In genomic region chr13:119409330-119409707, GRCm38 (mm10) we compare ENCODE assay signal across 8 mouse cellular contexts. TPM values are rescaled to one million over a fixed set of nuclear protein-coding genes. Genes with fewer than 3 reads are reported as not detected.
A peak's percentile ranks its signal among the peaks of the same experiment; 100 is the strongest.
DNase-seq lines count a peak whose midpoint lies in the region; ATAC-seq and TF ChIP-seq lines count a peak whose summit lies in the region.

No protein-coding gene starts in this region.

- no peak for TF ChIP-seq POLR2A in limb, embryonic 14.5 days (IDR thresholded peaks at IDR 0.05; ENCODE audit: borderline replicate concordance, extremely low read depth, insufficient read depth, insufficient read length)

- H3K4me1 ChIP-seq in forebrain, embryonic 15.5 days = peaks cover 27% of the 10 kb centered on the region
- H3K4me1 ChIP-seq in limb, embryonic 14.5 days (ENCODE audit: control insufficient read depth, insufficient read depth, low read length) = peaks cover 10% of the 10 kb centered on the region
- peaks cover 18% of the 10 kb centered on the region for H3K4me1 ChIP-seq in midbrain, embryonic 12.5 days

- H3K4me2 ChIP-seq in forebrain, embryonic 15.5 days (replicated peaks) = peak overlapping the region; percentile 66
- H3K4me2 ChIP-seq in limb, embryonic 14.5 days (replicated peaks; ENCODE audit: low read depth, low read length, severe bottlenecking) = peak overlapping the region; percentile 60
- peak overlapping the region; percentile 64 for H3K4me2 ChIP-seq in midbrain, embryonic 12.5 days (replicated peaks)

- H3K36me3 ChIP-seq in forebrain, embryonic 15.5 days = peaks cover 1% of the 10 kb centered on the region; the same call in 1 of the 2 replicates
- H3K36me3 ChIP-seq in limb, embryonic 14.5 days (ENCODE audit: control insufficient read depth, insufficient read depth, low read length) = peaks cover 2% of the 10 kb centered on the region; the same call in 1 of the 2 replicates
- H3K36me3 ChIP-seq in midbrain, embryonic 12.5 days = 0 out of 2 replicates have a peak, but pooled peaks cover 4% of the 10 kb centered on the region

- WGBS in forebrain, embryonic 15.5 days = under 1% methylated on average over 13 of the region's 13 CpGs
- WGBS in limb, embryonic 14.5 days = under 1% methylated on average over 13 of the region's 13 CpGs
- WGBS in midbrain, embryonic 12.5 days = under 1% methylated on average over 13 of the region's 13 CpGs

- H3K4me3 ChIP-seq in forebrain, embryonic 15.5 days = peak overlapping the region; percentile 82
- peak overlapping the region; percentile 95 for H3K4me3 ChIP-seq in limb, embryonic 14.5 days (replicated peaks; ENCODE audit: low read length)
- H3K4me3 ChIP-seq in midbrain, embryonic 12.5 days = peak overlapping the region; percentile 86

- ATAC-seq in forebrain, embryonic 15.5 days (replicated peaks) = peak; percentile 33
- ATAC-seq in hematopoietic stem cell, adult 5-6 weeks (replicated peaks in 1 of 2; ENCODE audit: insufficient read depth in 1 of 2, low FRiP score in 2 of 2, low TSS enrichment in 1 of 2, low read depth in 1 of 2, poor library complexity in 2 of 2, severe bottlenecking in 2 of 2) = peak; percentile 37 to 57
- peak; percentile 87 for ATAC-seq in limb, embryonic 14.5 days (ENCODE audit: low FRiP score, low read depth)
- ATAC-seq in midbrain, embryonic 12.5 days (ENCODE audit: low FRiP score, low read depth) = peak; percentile 54; the same call in 1 of the 2 replicates

- H3K9ac ChIP-seq in forebrain, embryonic 15.5 days (replicated peaks) = peak overlapping the region; percentile 69
- H3K9ac ChIP-seq in limb, embryonic 14.5 days (ENCODE audit: low read depth, low read length, severe bottlenecking) = peak overlapping the region; percentile 76
- H3K9ac ChIP-seq in midbrain, embryonic 12.5 days (replicated peaks) = peak overlapping the region; percentile 87

- peak overlapping the region; percentile 88 for H3K27ac ChIP-seq in forebrain, embryonic 15.5 days (replicated peaks)
- H3K27ac ChIP-seq in limb, embryonic 14.5 days (replicated peaks; ENCODE audit: low read depth, low read length) = peak overlapping the region; percentile 94
- H3K27ac ChIP-seq in midbrain, embryonic 12.5 days (replicated peaks) = peak overlapping the region; percentile 93

- no peaks in the 10 kb centered on the region for H3K27me3 ChIP-seq in forebrain, embryonic 15.5 days
- H3K27me3 ChIP-seq in limb, embryonic 14.5 days (ENCODE audit: control insufficient read depth, insufficient read depth, low read length) = no peaks in the 10 kb centered on the region
- no peaks in the 10 kb centered on the region for H3K27me3 ChIP-seq in midbrain, embryonic 12.5 days

- H3K9me3 ChIP-seq in forebrain, embryonic 15.5 days = no peaks in the 10 kb centered on the region
- no peaks in the 10 kb centered on the region for H3K9me3 ChIP-seq in limb, embryonic 14.5 days (ENCODE audit: control insufficient read depth, low read length)
- H3K9me3 ChIP-seq in midbrain, embryonic 12.5 days = no peaks in the 10 kb centered on the region

- peak; percentile 87 for DNase-seq in kidney, adult 11 months
- DNase-seq in kidney, adult 18-20 months = no peak
- peak; percentile 32 for DNase-seq in brain, adult 2 months (ENCODE audit: low read depth, low spot score)
- peak; percentile 91 for DNase-seq in limb, embryonic 14.5 days (ENCODE audit: low spot score)
- peak; percentile 30 for DNase-seq in thymus, postnatal 4 days

RNA-seq across cellular contexts. Expression of gene Paip1, which starts 19.1 kb away (rescaled TPM):
- 161 and 166 TPM in 2 replicates for polyA plus RNA-seq in forebrain, embryonic 15.5 days (2015; fragmentation: Nextera tagmentation; extraction: Ambion mirVana)
- 92.7 and 107 TPM in 2 replicates for total RNA-seq in hematopoietic stem cell, adult 5-6 weeks (2017)
- 61.6 and 63.4 TPM in 2 replicates for polyA plus RNA-seq in limb, embryonic 14.5 days (2012; rRNA removed)
- polyA plus RNA-seq in limb, embryonic 14.5 days (2014; fragmentation: Nextera tagmentation; extraction: Ambion mirVana) = 59.1 and 66.8 TPM in 2 replicates
- polyA plus RNA-seq in midbrain, embryonic 12.5 days (2016; fragmentation: Nextera tagmentation; extraction: Ambion mirVana) = 159 and 186 TPM in 2 replicates

RNA-seq across cellular contexts. Expression of gene 4833420G17Rik, which starts 53.2 kb away (rescaled TPM):
- polyA plus RNA-seq in forebrain, embryonic 15.5 days (2015; fragmentation: Nextera tagmentation; extraction: Ambion mirVana) = 115 and 125 TPM in 2 replicates
- total RNA-seq in hematopoietic stem cell, adult 5-6 weeks (2017) = 62.4 and 95.6 TPM in 2 replicates
- polyA plus RNA-seq in limb, embryonic 14.5 days (2012; rRNA removed) = 75.9 and 103 TPM in 2 replicates
- 61.2 and 74.9 TPM in 2 replicates for polyA plus RNA-seq in limb, embryonic 14.5 days (2014; fragmentation: Nextera tagmentation; extraction: Ambion mirVana)
- 110 and 113 TPM in 2 replicates for polyA plus RNA-seq in midbrain, embryonic 12.5 days (2016; fragmentation: Nextera tagmentation; extraction: Ambion mirVana)

Comparison
In these comparisons a context has a peak if more than half of its experiments do, and no peak if none do; other contexts are left out.
1. ATAC-seq: peak in every context shown above with its lines; median percentile 87 in limb, embryonic 14.5 days; 54 in midbrain, embryonic 12.5 days; 47 in hematopoietic stem cell, adult 5-6 weeks; 33 in forebrain, embryonic 15.5 days.